Mouse (Mus musculus): ENCODE measurements around the gene Zfp715. TPM values are rescaled to one million over a fixed set of nuclear protein-coding genes. Genes with fewer than 3 reads are reported as not detected.
"Not testable (repeated sequence)": the region's sequence is repeated elsewhere in the genome, so short reads cannot be mapped to it uniquely, and the experiment has no call there.

Zfp715 gene
- total RNA-seq, 2 experiments from 2014 or later: 18.9 to 20.6 TPM

- DNase-seq (ENCODE audit: low spot score in 2 of 2): no peak
- intact Hi-C loops (cut with DNase I): loop anchor here (10.0 kb wide), 2 partner anchors 132 to 272 kb away; partner anchors contain the start of genes Cldnd2, Etfb and Gm45233
Observed at GRCm38 (mm10) chr7:43312386-43313012, 595 bp downstream of the Zfp715 start.

GRCm38 (mm10) chr7:43311632-43312031 lies 1.5 kb downstream of the Zfp715 start:
- DNase-seq (ENCODE audit: low spot score in 2 of 2): peak in 1 of 2 experiments; percentile 10
- intact Hi-C loops (cut with DNase I): loop anchor here (10.0 kb wide), 2 partner anchors 133 to 273 kb away; partner anchors contain the start of genes Cldnd2, Etfb and Gm45233

DNA sequence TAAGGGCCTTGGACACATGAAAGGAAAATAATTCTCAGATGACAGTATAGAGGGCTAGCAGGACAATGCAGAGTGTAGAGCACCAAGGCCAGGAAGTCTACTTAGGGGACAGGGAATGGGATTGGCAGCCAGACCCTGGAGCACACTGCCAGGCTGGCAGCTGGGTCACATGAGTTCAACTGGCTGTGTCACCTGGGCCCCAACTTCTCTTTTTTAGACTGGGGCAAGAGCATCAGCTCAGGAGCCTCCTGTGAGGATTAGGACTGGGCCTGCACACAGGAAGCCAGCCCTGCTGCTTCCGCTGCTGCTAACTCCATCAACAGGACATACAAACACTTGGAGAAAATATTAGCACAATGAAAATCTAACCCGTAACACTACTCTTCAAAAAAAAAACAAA lies 4.0 kb downstream of the Zfp715 start:
- intact Hi-C loops (cut with DNase I): no loop called here
- no peak for DNase-seq (ENCODE audit: low spot score in 2 of 2)

DNA sequence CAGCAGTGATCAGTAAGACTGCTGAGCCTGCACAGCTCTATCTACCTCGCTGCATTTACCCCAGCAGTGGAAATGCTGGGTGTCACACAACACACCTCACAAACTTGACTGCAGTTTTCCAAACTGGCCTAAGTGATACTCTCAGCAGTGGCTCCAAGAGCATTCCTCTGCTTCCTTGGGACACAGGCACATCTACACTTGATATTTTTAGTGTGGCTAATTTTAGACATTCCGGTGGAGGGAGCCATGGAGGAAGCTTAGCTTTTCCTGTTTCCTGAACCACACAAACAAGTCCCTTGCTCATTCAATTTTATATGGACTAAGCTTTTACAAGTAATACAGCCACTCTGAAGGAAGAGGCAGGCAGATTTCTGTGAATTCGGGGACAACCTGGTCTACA lies 7.9 kb downstream of the Zfp715 start:
- no peak for DNase-seq (ENCODE audit: low spot score in 2 of 2)
- intact Hi-C loops (cut with DNase I): no loop called here

GRCm38 (mm10) chr7:43291524-43291923 lies 21.6 kb downstream of the Zfp715 start:
- intact Hi-C loops (cut with DNase I): no loop called here
- DNase-seq (ENCODE audit: low spot score in 2 of 2): no peak

DNA sequence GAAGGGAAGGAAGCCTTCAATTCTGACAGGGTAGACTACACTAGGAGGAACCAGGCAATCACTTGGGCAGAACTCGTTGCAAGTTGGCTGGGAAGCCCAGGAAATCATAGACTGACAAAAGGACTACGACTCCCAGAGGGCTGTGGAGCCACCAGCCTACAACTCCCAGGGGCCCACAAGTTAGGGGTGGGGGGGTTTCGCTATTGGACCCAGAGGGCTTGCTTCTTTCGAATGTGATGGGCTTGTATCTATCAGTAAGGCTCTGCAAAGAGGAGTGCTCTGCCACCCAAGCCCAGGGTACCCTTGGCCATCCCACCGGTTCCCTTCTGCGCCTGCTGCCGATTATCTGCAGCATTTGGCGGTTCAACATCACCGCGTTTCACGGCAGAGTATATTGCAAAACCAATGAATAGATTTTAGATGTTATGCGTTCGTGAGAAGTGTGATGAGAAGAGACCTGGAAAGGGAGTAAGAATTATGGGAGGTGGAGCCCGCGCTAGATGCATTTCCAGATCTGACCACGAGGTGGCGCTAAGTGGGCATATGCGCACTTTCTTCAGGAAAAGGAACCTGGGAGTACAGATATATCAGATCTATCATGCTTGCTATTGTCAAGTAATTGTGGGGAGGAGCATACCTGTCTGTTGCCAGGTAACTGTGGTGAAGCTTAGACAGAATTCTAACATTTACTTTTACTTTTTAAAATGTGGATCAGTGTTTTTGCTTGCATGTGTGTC lies 30.1 kb downstream of the Zfp715 start:
- peak; percentile 89 to 91 for DNase-seq (ENCODE audit: low spot score in 2 of 2)
- intact Hi-C loops (cut with DNase I): loop anchor here (2.0 to 10.0 kb wide), 2 partner anchors 98 to 182 kb away; partner anchors contain the start of gene Vsig10l

DNA sequence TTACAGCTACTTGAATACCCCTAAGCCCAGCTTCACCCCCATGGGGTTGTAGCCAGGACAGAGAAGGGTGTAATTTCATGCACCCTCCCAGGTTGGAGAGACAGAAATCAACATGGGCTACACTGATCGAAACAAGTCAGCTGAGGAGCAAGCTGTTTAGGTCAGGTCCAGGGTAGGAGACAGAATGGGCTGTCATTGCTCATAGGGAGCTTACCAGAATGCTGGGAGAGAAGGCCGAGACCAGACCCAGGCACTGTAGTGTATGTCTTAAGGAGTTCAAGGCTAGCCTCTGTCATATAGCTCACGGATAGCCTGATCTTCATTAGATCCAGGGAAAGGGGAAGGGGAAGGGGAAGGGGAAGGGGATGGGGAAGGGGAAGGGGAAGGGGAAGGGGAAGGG lies 30.6 kb downstream of the Zfp715 start:
- DNase-seq (ENCODE audit: low spot score in 2 of 2): no peak
- intact Hi-C loops (cut with DNase I): loop anchor here (2.0 to 10.0 kb wide), 2 partner anchors 98 to 182 kb away; partner anchors contain the start of gene Vsig10l

- no peak for DNase-seq (ENCODE audit: low spot score in 2 of 2)
- intact Hi-C loops (cut with DNase I): no loop called here
Observed at GRCm38 (mm10) chr7:43277401-43277800, 35.7 kb downstream of the Zfp715 start.

DNA sequence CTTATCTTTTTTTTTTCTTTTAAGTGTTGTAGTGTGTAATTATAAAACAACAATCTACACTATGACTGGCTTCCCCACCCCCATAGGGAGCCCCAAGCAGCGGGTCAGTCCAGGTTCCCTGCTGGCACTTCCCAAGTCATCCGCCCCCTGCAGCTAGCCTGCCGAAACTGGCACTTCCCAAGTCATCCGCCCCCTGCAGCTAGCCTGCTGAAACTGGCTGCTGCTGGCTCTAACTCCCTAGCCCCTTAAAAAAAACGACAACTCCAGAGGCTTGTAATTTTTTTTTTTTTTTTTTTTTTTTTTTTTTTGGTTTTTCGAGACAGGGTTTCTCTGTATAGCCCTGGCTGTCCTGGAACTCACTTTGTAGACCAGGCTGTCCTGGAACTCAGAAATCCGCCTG lies 36.9 kb downstream of the Zfp715 start:
- intact Hi-C loops (cut with DNase I); DNase-seq (ENCODE audit: low spot score in 2 of 2): not testable (repeated sequence)

DNA sequence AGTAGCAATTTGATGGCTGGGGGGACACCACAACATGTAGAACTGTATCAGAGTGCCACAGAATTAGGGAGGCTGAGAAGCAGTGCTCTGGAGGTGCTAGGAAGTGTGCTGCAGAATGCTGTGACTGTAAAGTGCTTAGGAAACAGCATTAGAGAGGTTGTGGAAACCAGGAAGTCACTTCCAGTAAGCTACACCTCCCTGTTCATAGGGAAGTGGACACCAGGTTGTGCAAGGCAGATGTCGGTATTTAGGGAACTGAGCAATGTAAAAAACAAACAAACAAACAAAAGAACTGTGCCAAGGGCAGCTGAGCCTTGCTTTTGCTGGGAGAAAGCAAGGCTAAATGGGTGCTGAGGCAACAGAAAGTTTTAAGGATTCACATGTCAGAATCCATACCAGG lies 39.6 kb downstream of the Zfp715 start:
- DNase-seq (ENCODE audit: low spot score in 2 of 2): no peak
- intact Hi-C loops (cut with DNase I): no loop called here

- intact Hi-C loops (cut with DNase I); DNase-seq (ENCODE audit: low spot score in 2 of 2): not testable (repeated sequence)
Observed at GRCm38 (mm10) chr7:43267359-43267758, 45.7 kb downstream of the Zfp715 start.

DNA sequence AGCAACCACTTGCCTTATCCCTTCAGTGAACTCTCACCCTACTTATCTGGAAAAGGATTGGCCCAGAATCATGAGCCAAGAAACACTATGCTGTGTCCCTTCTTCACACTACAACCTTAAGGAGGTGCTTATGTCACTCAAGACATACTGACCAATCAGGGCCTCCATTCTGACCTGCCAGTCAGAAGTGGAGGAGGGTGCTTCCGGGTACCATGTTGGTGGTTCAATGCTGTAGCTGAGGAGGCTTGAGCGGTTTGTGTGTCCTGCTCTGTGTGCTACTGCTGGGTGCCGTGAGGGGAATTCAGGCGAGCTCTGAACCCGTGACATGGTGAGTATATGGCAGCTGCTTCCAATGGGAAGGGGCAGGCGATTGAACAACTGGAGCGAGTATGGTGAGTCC lies 59.6 kb downstream of the Zfp715 start:
- no peak for DNase-seq (ENCODE audit: low spot score in 2 of 2)
- intact Hi-C loops (cut with DNase I): no loop called here

DNA sequence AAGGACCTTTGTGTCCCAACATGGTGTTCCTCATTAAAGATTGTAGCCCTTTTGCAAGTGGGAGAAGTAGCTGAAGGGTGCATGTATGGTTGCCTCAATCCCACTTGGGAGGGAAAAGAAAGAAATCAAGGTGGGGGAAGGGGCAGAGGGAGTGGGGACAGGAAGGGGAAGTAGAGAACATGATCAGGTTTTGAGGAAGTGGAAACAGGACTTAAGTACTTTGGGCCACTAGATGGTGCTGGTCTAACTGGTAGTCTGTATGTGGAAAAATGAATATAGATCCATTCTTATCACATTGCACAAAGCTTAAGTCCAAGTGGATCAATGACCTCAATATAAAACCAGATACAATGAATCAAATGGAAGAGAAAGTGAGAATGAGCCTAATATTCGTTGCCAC lies 62.4 kb downstream of the Zfp715 start:
- intact Hi-C loops (cut with DNase I); DNase-seq (ENCODE audit: low spot score in 2 of 2): not testable (repeated sequence)

Other genes with a start within 250 kb of the Zfp715 start
- gene Zfp936, start 199.1 kb downstream of the Zfp715 start, total RNA-seq (2021): not detected
- under 1 TPM; 0.44 to 0.59 TPM for gene Siglecf, start 38.0 kb upstream of the Zfp715 start, total RNA-seq (2021)
- gene Siglecg, start 94.9 kb upstream of the Zfp715 start, total RNA-seq (2021): under 1 TPM in 1 of 2 experiments, not detected in 1; 0.42 TPM
- gene Lim2, start 114.4 kb upstream of the Zfp715 start, total RNA-seq (2021): not detected
- gene Nkg7, start 123.8 kb upstream of the Zfp715 start, total RNA-seq (2021): not detected
- not detected for gene Cldnd2, start 127.5 kb upstream of the Zfp715 start, total RNA-seq (2021)
- 10 to 100 TPM; 51.9 to 52.6 TPM for gene Etfb, start 130.8 kb upstream of the Zfp715 start, total RNA-seq (2021)
- 1 to 10 TPM in 1 of 2 experiments, under 1 TPM in 1; 0.86 to 2.0 TPM for gene Gm45233, start 130.8 kb upstream of the Zfp715 start, total RNA-seq (2021)
- gene Vsig10l, start 149.9 kb upstream of the Zfp715 start, total RNA-seq (2021): 1 to 10 TPM; 3.3 to 4.6 TPM
- 10 to 100 TPM; 42.7 to 46.3 TPM for gene Iglon5, start 176.8 kb upstream of the Zfp715 start, total RNA-seq (2021)
- gene 4931406B18Rik, start 192.6 kb upstream of the Zfp715 start, total RNA-seq (2021): not detected
- 1 to 10 TPM; 5.7 to 6.1 TPM for gene Cd33, start 231.1 kb upstream of the Zfp715 start, total RNA-seq (2021)
- gene Zfp658, start 249.0 kb upstream of the Zfp715 start, total RNA-seq (2021): 1 to 10 TPM; 4.9 TPM

Measured in left cerebral cortex, postnatal 14 days (tissue).